Mouse (Mus musculus): Measurements from ENCODE around the gene Il17rd. TPM values are rescaled to one million over a fixed set of nuclear protein-coding genes. Genes with fewer than 3 reads are reported as not detected.

The Il17rd gene
- total and polyA plus RNA-seq, 3 experiments = 0.04 TPM; not detected in 2

DNA sequence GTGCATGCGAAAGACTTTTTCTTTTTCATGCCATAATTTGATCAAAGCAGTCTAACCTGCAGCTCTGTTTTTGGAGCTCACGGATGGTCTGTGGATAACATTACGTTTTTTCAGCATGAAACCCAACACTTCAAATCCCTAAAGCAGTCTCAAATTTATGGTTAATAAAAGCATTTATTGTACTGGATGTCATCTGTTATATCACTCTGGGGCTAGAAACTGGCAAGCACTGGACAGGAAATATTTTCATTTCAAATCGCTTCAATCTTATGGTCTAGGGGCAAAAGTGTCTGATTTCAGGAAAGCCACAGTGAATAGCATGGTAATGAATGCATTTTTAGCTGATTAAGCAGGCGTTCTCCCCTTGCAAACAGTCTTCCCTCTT is 12.8 kb downstream of the Il17rd start:
- no peaks in the 10 kb centered on the region for H3K79me2 ChIP-seq (ENCODE audit: control insufficient read depth, insufficient read depth, low read length, poor library complexity)
- H3K4me1 ChIP-seq (ENCODE audit: control insufficient read depth in 1 of 2, insufficient read depth in 2 of 2, low read length in 2 of 2) = no peaks in the 10 kb centered on the region
- H3K27ac ChIP-seq (ENCODE audit: control insufficient read depth, low read depth, low read length) = no peak overlapping the region
- DNase-seq (ENCODE audit: low read depth, low spot score) = no peak
- TF ChIP-seq ETS1 (IDR thresholded peaks at IDR 0.05; ENCODE audit: low read depth, low read length) (no peak), ZNF384 (IDR thresholded peaks at IDR 0.05; ENCODE audit: low read depth, low read length) (no peak), HCFC1 (IDR thresholded peaks at IDR 0.05; ENCODE audit: low read depth, low read length) (no peak), USF2 (IDR thresholded peaks at IDR 0.05; ENCODE audit: borderline replicate concordance in 1 of 2, insufficient read depth in 1 of 2, low read depth in 1 of 2, low read length in 2 of 2) (no peak), USF1 (IDR thresholded peaks at IDR 0.05; ENCODE audit: low read depth, low read length) (no peak), MYC (IDR thresholded peaks at IDR 0.05; ENCODE audit: low read depth, low read length) (no peak), POLR2AphosphoS5 (IDR thresholded peaks at IDR 0.05; ENCODE audit: borderline replicate concordance, low read depth, low read length) (no peak), GATA1 (IDR thresholded peaks at IDR 0.05; ENCODE audit: low read depth, low read length) (no peak), NRF1 (IDR thresholded peaks at IDR 0.05; ENCODE audit: insufficient read depth, low read depth, low read length, poor library complexity, severe bottlenecking) (no peak), GABPA (IDR thresholded peaks at IDR 0.05; ENCODE audit: low read depth, low read length) (no peak), ZC3H11A (IDR thresholded peaks at IDR 0.05; ENCODE audit: low read depth, low read length) (no peak), KAT2A (conservative IDR thresholded peaks at IDR 0.05; ENCODE audit: low read depth, low read length) (no peak), NELFE (IDR thresholded peaks at IDR 0.05; ENCODE audit: low read depth, low read length) (no peak), SIN3A (IDR thresholded peaks at IDR 0.05; ENCODE audit: low read length) (no peak), TAL1 (IDR thresholded peaks at IDR 0.05; ENCODE audit: low read length) (no peak)
- H3K36me3 ChIP-seq (ENCODE audit: control insufficient read depth in 1 of 2, insufficient read depth in 2 of 2, low read length in 2 of 2) = no peaks in the 10 kb centered on the region
- no peaks in the 10 kb centered on the region for H3K9me3 ChIP-seq (replicated peaks; ENCODE audit: insufficient read depth, low read length)
- H3K4me3 ChIP-seq (ENCODE audit: control insufficient read depth in 1 of 2, insufficient read depth in 1 of 2, low read depth in 2 of 2, low read length in 2 of 2) = no peak overlapping the region
- H3K9ac ChIP-seq (ENCODE audit: control insufficient read depth, low read depth, low read length, poor library complexity, severe bottlenecking) = no peak overlapping the region
- H3K27me3 ChIP-seq (ENCODE audit: control insufficient read depth in 1 of 2, insufficient read depth in 2 of 2, low read length in 2 of 2) = peaks cover 4 to 9% of the 10 kb centered on the region in 2 experiments

DNA sequence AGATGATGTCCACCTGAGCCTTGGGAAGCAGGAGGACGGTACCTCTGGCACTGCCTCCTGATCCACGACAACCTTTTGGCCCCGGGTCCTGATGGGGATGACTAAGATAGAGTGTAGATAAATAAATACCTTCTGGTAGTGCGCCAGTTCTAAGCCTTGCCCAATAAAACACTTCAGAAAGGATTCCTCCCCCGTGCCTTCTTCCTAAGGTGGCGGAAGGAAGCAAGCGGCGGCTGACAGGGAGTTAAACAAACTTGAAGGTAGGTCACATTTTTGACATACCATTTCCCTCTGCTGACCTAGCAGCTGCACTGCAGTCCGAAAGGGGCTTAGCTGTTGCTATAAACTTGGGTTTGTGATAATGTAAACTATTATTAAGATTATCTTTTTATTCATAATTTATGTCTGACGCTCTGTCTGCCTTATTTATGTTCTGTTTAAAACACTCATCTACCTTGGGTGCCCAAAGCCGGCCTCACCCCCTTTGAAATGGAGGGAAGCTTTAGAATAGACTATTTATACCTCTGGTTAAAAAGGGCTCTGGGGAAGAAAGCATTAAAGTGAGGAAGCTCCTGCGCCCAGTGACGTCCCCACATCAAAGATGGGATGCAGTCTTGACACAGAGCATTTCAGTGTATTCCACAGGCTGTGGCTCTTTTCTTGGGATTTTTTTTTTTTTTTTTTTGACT is 19.9 kb downstream of the Il17rd start:
- no peak overlapping the region for H3K9ac ChIP-seq (ENCODE audit: control insufficient read depth, low read depth, low read length, poor library complexity, severe bottlenecking)
- TF ChIP-seq GATA1 (IDR thresholded peaks at IDR 0.05; ENCODE audit: low read depth, low read length) (no peak), TBP (IDR thresholded peaks at IDR 0.05; ENCODE audit: low read depth, low read length) (no peak), SMC3 (IDR thresholded peaks at IDR 0.05; ENCODE audit: low read depth, low read length) (no peak), ZMIZ1 (IDR thresholded peaks at IDR 0.05; ENCODE audit: low read depth, low read length) (no peak), TCF12 (IDR thresholded peaks at IDR 0.05; ENCODE audit: low read depth, low read length) (no peak), ELF1 (IDR thresholded peaks at IDR 0.05; ENCODE audit: low read depth, low read length) (no peak), E2F4 (IDR thresholded peaks at IDR 0.05; ENCODE audit: borderline replicate concordance, low read depth, low read length) (no peak), MAZ (IDR thresholded peaks at IDR 0.05; ENCODE audit: low read depth, low read length) (no peak), RAD21 (IDR thresholded peaks at IDR 0.05; ENCODE audit: low read depth, low read length) (no peak), ETS1 (IDR thresholded peaks at IDR 0.05; ENCODE audit: low read depth, low read length) (no peak), HCFC1 (IDR thresholded peaks at IDR 0.05; ENCODE audit: low read depth, low read length) (no peak), POLR2AphosphoS2 (IDR thresholded peaks at IDR 0.05; ENCODE audit: low read length) (no peak), CTCF (IDR thresholded peaks at IDR 0.05 in 2 of 3, conservative IDR thresholded peaks at IDR 0.05 in 1 of 3; ENCODE audit: control insufficient read depth in 1 of 3, insufficient read depth in 1 of 3, low read depth in 2 of 3, low read length in 3 of 3, poor library complexity in 1 of 3, severe bottlenecking in 1 of 3) (no peak), USF2 (IDR thresholded peaks at IDR 0.05; ENCODE audit: borderline replicate concordance in 1 of 2, insufficient read depth in 1 of 2, low read depth in 1 of 2, low read length in 2 of 2) (no peak), MAFK (IDR thresholded peaks at IDR 0.05; ENCODE audit: borderline replicate concordance, low read depth, low read length) (no peak), JUND (IDR thresholded peaks at IDR 0.05; ENCODE audit: low read depth, low read length) (no peak), POLR2A (IDR thresholded peaks at IDR 0.05; ENCODE audit: control insufficient read depth in 1 of 2, insufficient read depth in 1 of 2, low read depth in 1 of 2, low read length in 2 of 2, poor library complexity in 1 of 2) (no peak), MYC (IDR thresholded peaks at IDR 0.05; ENCODE audit: low read depth, low read length) (no peak), UBTF (IDR thresholded peaks at IDR 0.05; ENCODE audit: borderline replicate concordance, insufficient read depth, low read depth, low read length) (no peak), RCOR1 (IDR thresholded peaks at IDR 0.05; ENCODE audit: low read depth, low read length) (no peak)

More for the DNA sequence above, 19.9 kb downstream of the Il17rd start:
- Histone ChIP-seq H3K79me2 (ENCODE audit: control insufficient read depth, insufficient read depth, low read length, poor library complexity) (no peaks in the 10 kb centered on the region), H3K27me3 (ENCODE audit: control insufficient read depth in 1 of 2, insufficient read depth in 2 of 2, low read length in 2 of 2) (peaks cover 8 to 17% of the 10 kb centered on the region in 2 experiments), H3K36me3 (ENCODE audit: control insufficient read depth in 1 of 2, insufficient read depth in 2 of 2, low read length in 2 of 2) (no peaks in the 10 kb centered on the region), H3K4me3 (ENCODE audit: control insufficient read depth in 1 of 2, insufficient read depth in 1 of 2, low read depth in 2 of 2, low read length in 2 of 2) (no peak overlapping the region), H3K4me1 (ENCODE audit: control insufficient read depth in 1 of 2, insufficient read depth in 2 of 2, low read length in 2 of 2) (no peaks in the 10 kb centered on the region), H3K27ac (ENCODE audit: control insufficient read depth, low read depth, low read length) (no peak overlapping the region), H3K9me3 (replicated peaks; ENCODE audit: insufficient read depth, low read length) (no peaks in the 10 kb centered on the region)
- no peak for DNase-seq (ENCODE audit: low read depth, low spot score)
